Mouse (Mus musculus): ENCODE data around the gene Wwp2. TPM values are rescaled to one million over a fixed set of nuclear protein-coding genes. Genes with fewer than 3 reads are reported as not detected.

Gene Wwp2
- polyA plus RNA-seq, 1 experiment from 2014 or later = 59.3 TPM

GRCm38 (mm10) chr8:107498806-107499205 lies 62.6 kb downstream of the Wwp2 start:
- ATAC-seq (replicated peaks; ENCODE audit: low FRiP score) (no peak), DNase-seq (ENCODE audit: low spot score) (no peak)
- no peaks in the 10 kb centered on the region for H3K9me3 ChIP-seq (ENCODE audit: control insufficient read depth, low read length)
- no peak overlapping the region for H3K9ac ChIP-seq (ENCODE audit: low read length)
- H3K4me1 ChIP-seq (replicated peaks; ENCODE audit: control insufficient read depth, insufficient read depth, low read length) = no peaks in the 10 kb centered on the region
- 75% methylated on average over 8 of the region's 8 CpGs for WGBS
- H3K36me3 ChIP-seq (ENCODE audit: control insufficient read depth, insufficient read depth, low read length) = no peaks in the 10 kb centered on the region
- H3K27me3 ChIP-seq (ENCODE audit: control insufficient read depth, insufficient read depth, low read length) = no peaks in the 10 kb centered on the region
- no peak overlapping the region for H3K4me2 ChIP-seq (ENCODE audit: low read depth, low read length, severe bottlenecking)
- H3K4me3 ChIP-seq (ENCODE audit: low read depth, low read length) = no peak overlapping the region
- H3K27ac ChIP-seq (ENCODE audit: low read depth, low read length) = no peak overlapping the region

- Histone ChIP-seq H3K9me3 (ENCODE audit: control insufficient read depth, low read length) (no peaks in the 10 kb centered on the region), H3K4me2 (ENCODE audit: low read depth, low read length, severe bottlenecking) (no peak overlapping the region), H3K4me3 (ENCODE audit: low read depth, low read length) (no peak overlapping the region), H3K27ac (ENCODE audit: low read depth, low read length) (no peak overlapping the region), H3K36me3 (ENCODE audit: control insufficient read depth, insufficient read depth, low read length) (no peaks in the 10 kb centered on the region), H3K27me3 (ENCODE audit: control insufficient read depth, insufficient read depth, low read length) (no peaks in the 10 kb centered on the region), H3K4me1 (replicated peaks; ENCODE audit: control insufficient read depth, insufficient read depth, low read length) (no peaks in the 10 kb centered on the region), H3K9ac (ENCODE audit: low read length) (no peak overlapping the region)
- ATAC-seq (replicated peaks; ENCODE audit: low FRiP score) = no peak
- no peak for DNase-seq (ENCODE audit: low spot score)
- WGBS = 98% methylated on average over 3 of the region's 3 CpGs
Measured at GRCm38 (mm10) chr8:107499519-107499918, 63.4 kb downstream of the Wwp2 start.

GRCm38 (mm10) chr8:107502407-107502806 lies 66.2 kb downstream of the Wwp2 start:
- ATAC-seq (replicated peaks; ENCODE audit: low FRiP score) = no peak
- Histone ChIP-seq H3K4me2 (ENCODE audit: low read depth, low read length, severe bottlenecking) (no peak overlapping the region), H3K9me3 (ENCODE audit: control insufficient read depth, low read length) (no peaks in the 10 kb centered on the region)

GRCm38 (mm10) chr8:107502922-107503321 lies 66.8 kb downstream of the Wwp2 start:
- Histone ChIP-seq H3K27ac (ENCODE audit: low read depth, low read length) (no peak overlapping the region), H3K9me3 (ENCODE audit: control insufficient read depth, low read length) (no peaks in the 10 kb centered on the region), H3K4me1 (replicated peaks; ENCODE audit: control insufficient read depth, insufficient read depth, low read length) (no peaks in the 10 kb centered on the region), H3K36me3 (ENCODE audit: control insufficient read depth, insufficient read depth, low read length) (no peaks in the 10 kb centered on the region), H3K4me2 (ENCODE audit: low read depth, low read length, severe bottlenecking) (no peak overlapping the region), H3K9ac (ENCODE audit: low read length) (no peak overlapping the region), H3K27me3 (ENCODE audit: control insufficient read depth, insufficient read depth, low read length) (no peaks in the 10 kb centered on the region), H3K4me3 (ENCODE audit: low read depth, low read length) (no peak overlapping the region)
- no peak for DNase-seq (ENCODE audit: low spot score)
- WGBS = 76% methylated on average over 3 of the region's 3 CpGs
- no peak for ATAC-seq (replicated peaks; ENCODE audit: low FRiP score)

More at GRCm38 (mm10) chr8:107502407-107502806, 66.2 kb downstream of the Wwp2 start:
- no peaks in the 10 kb centered on the region for H3K36me3 ChIP-seq (ENCODE audit: control insufficient read depth, insufficient read depth, low read length)
- no peaks in the 10 kb centered on the region for H3K27me3 ChIP-seq (ENCODE audit: control insufficient read depth, insufficient read depth, low read length)
- H3K27ac ChIP-seq (ENCODE audit: low read depth, low read length) = no peak overlapping the region
- H3K4me1 ChIP-seq (replicated peaks; ENCODE audit: control insufficient read depth, insufficient read depth, low read length) = no peaks in the 10 kb centered on the region
- WGBS = 90% methylated on average over 8 of the region's 8 CpGs
- no peak overlapping the region for H3K4me3 ChIP-seq (ENCODE audit: low read depth, low read length)
- H3K9ac ChIP-seq (ENCODE audit: low read length) = no peak overlapping the region
- no peak for DNase-seq (ENCODE audit: low spot score)

- no peaks in the 10 kb centered on the region for H3K36me3 ChIP-seq (ENCODE audit: control insufficient read depth, insufficient read depth, low read length)
- DNase-seq (ENCODE audit: low spot score) (peak; percentile 55), ATAC-seq (replicated peaks; ENCODE audit: low FRiP score) (0 out of 2 replicates have a peak, but pooled peaks have one; percentile 24)
- H3K9me3 ChIP-seq (ENCODE audit: control insufficient read depth, low read length) = no peaks in the 10 kb centered on the region
- H3K4me3 ChIP-seq (ENCODE audit: low read depth, low read length) = no peak overlapping the region
- H3K27ac ChIP-seq (ENCODE audit: low read depth, low read length) = 0 out of 2 replicates have a peak overlapping the region, but pooled peaks have one; percentile 15
- H3K4me1 ChIP-seq (replicated peaks; ENCODE audit: control insufficient read depth, insufficient read depth, low read length) = no peaks in the 10 kb centered on the region
- no peak overlapping the region for H3K4me2 ChIP-seq (ENCODE audit: low read depth, low read length, severe bottlenecking)
- no peaks in the 10 kb centered on the region for H3K27me3 ChIP-seq (ENCODE audit: control insufficient read depth, insufficient read depth, low read length)
- no peak overlapping the region for H3K9ac ChIP-seq (ENCODE audit: low read length)
- 41% methylated on average over 5 of the region's 6 CpGs for WGBS
Measured at GRCm38 (mm10) chr8:107503354-107503753, 67.2 kb downstream of the Wwp2 start.

- H3K9ac ChIP-seq (ENCODE audit: low read length) = no peak overlapping the region
- H3K27ac ChIP-seq (ENCODE audit: low read depth, low read length) = no peak overlapping the region
- no peaks in the 10 kb centered on the region for H3K36me3 ChIP-seq (ENCODE audit: control insufficient read depth, insufficient read depth, low read length)
- no peak overlapping the region for H3K4me2 ChIP-seq (ENCODE audit: low read depth, low read length, severe bottlenecking)
- H3K9me3 ChIP-seq (ENCODE audit: control insufficient read depth, low read length) = no peaks in the 10 kb centered on the region
- no peaks in the 10 kb centered on the region for H3K4me1 ChIP-seq (replicated peaks; ENCODE audit: control insufficient read depth, insufficient read depth, low read length)
- no peak overlapping the region for H3K4me3 ChIP-seq (ENCODE audit: low read depth, low read length)
- no peaks in the 10 kb centered on the region for H3K27me3 ChIP-seq (ENCODE audit: control insufficient read depth, insufficient read depth, low read length)
- DNase-seq (ENCODE audit: low spot score) (no peak), ATAC-seq (replicated peaks; ENCODE audit: low FRiP score) (no peak)
- 84% methylated on average over 13 of the region's 13 CpGs for WGBS
Measured at GRCm38 (mm10) chr8:107504239-107504985, 68.2 kb downstream of the Wwp2 start.

GRCm38 (mm10) chr8:107505271-107505670 lies 69.1 kb downstream of the Wwp2 start:
- Histone ChIP-seq H3K4me1 (replicated peaks; ENCODE audit: control insufficient read depth, insufficient read depth, low read length) (no peaks in the 10 kb centered on the region), H3K4me3 (ENCODE audit: low read depth, low read length) (no peak overlapping the region), H3K27ac (ENCODE audit: low read depth, low read length) (no peak overlapping the region), H3K27me3 (ENCODE audit: control insufficient read depth, insufficient read depth, low read length) (no peaks in the 10 kb centered on the region), H3K9ac (ENCODE audit: low read length) (no peak overlapping the region), H3K9me3 (ENCODE audit: control insufficient read depth, low read length) (no peaks in the 10 kb centered on the region), H3K36me3 (ENCODE audit: control insufficient read depth, insufficient read depth, low read length) (no peaks in the 10 kb centered on the region), H3K4me2 (ENCODE audit: low read depth, low read length, severe bottlenecking) (no peak overlapping the region)
- no peak for DNase-seq (ENCODE audit: low spot score)
- WGBS = 92% methylated on average over 4 of the region's 4 CpGs
- no peak for ATAC-seq (replicated peaks; ENCODE audit: low FRiP score)

- H3K4me2 ChIP-seq (ENCODE audit: low read depth, low read length, severe bottlenecking) = no peak overlapping the region
- no peaks in the 10 kb centered on the region for H3K4me1 ChIP-seq (replicated peaks; ENCODE audit: control insufficient read depth, insufficient read depth, low read length)
- WGBS = 94% methylated on average over 1 of the region's 1 CpGs
- DNase-seq (ENCODE audit: low spot score) = no peak
- H3K36me3 ChIP-seq (ENCODE audit: control insufficient read depth, insufficient read depth, low read length) = no peaks in the 10 kb centered on the region
- no peaks in the 10 kb centered on the region for H3K27me3 ChIP-seq (ENCODE audit: control insufficient read depth, insufficient read depth, low read length)
- no peak overlapping the region for H3K4me3 ChIP-seq (ENCODE audit: low read depth, low read length)
- no peak for ATAC-seq (replicated peaks; ENCODE audit: low FRiP score)
- no peaks in the 10 kb centered on the region for H3K9me3 ChIP-seq (ENCODE audit: control insufficient read depth, low read length)
- no peak overlapping the region for H3K27ac ChIP-seq (ENCODE audit: low read depth, low read length)
- H3K9ac ChIP-seq (ENCODE audit: low read length) = no peak overlapping the region
Measured at GRCm38 (mm10) chr8:107507019-107507418, 70.9 kb downstream of the Wwp2 start.

GRCm38 (mm10) chr8:107510204-107510603 lies 74.0 kb downstream of the Wwp2 start:
- H3K9ac ChIP-seq (ENCODE audit: low read length) = no peak overlapping the region
- no peak for ATAC-seq (replicated peaks; ENCODE audit: low FRiP score)
- H3K9me3 ChIP-seq (ENCODE audit: control insufficient read depth, low read length) = no peaks in the 10 kb centered on the region
- H3K36me3 ChIP-seq (ENCODE audit: control insufficient read depth, insufficient read depth, low read length) = no peaks in the 10 kb centered on the region
- no peak overlapping the region for H3K27ac ChIP-seq (ENCODE audit: low read depth, low read length)
- 96% methylated on average over 5 of the region's 5 CpGs for WGBS
- no peak overlapping the region for H3K4me2 ChIP-seq (ENCODE audit: low read depth, low read length, severe bottlenecking)
- H3K4me3 ChIP-seq (ENCODE audit: low read depth, low read length) = no peak overlapping the region
- no peaks in the 10 kb centered on the region for H3K27me3 ChIP-seq (ENCODE audit: control insufficient read depth, insufficient read depth, low read length)
- H3K4me1 ChIP-seq (replicated peaks; ENCODE audit: control insufficient read depth, insufficient read depth, low read length) = no peaks in the 10 kb centered on the region
- DNase-seq (ENCODE audit: low spot score) = no peak
